Mouse (Mus musculus) A20 (cell line): ENCODE data around the gene Brca1.
"Not testable (repeated sequence)": the region's sequence is repeated elsewhere in the genome, so short reads cannot be mapped to it uniquely, and the experiment has no call there.

ENCODE experiments used
- DNase-seq: peaks from one replicate; pipeline ENCODE4 v3.0.0-alpha.2; 2011; ENCODE audit warnings: low read depth, low spot score

Gene Brca1

GRCm38 (mm10) chr11:101543533-101543932 lies 8.2 kb downstream of the Brca1 start:
- peak; percentile 71 for DNase-seq

DNA sequence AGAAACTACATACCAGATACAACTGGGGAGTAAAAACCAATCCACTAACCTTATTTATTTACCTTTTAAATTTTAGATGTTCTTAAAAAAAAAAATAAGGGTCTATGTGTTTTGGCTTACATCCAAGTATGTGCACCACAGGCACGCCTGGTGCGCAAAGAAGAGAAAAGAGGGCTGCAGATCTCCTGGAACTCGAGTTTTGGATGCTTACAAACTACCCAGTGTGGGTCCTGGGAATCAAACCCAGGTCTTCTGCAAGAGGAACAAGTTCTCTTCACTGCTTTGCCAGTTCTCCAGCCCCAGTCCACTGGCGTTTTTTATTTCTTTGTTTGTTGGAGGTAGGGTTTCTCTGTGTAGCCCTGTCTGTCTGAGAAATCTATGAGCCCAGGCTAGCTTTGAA lies 25.1 kb downstream of the Brca1 start:
- no peak for DNase-seq

DNA sequence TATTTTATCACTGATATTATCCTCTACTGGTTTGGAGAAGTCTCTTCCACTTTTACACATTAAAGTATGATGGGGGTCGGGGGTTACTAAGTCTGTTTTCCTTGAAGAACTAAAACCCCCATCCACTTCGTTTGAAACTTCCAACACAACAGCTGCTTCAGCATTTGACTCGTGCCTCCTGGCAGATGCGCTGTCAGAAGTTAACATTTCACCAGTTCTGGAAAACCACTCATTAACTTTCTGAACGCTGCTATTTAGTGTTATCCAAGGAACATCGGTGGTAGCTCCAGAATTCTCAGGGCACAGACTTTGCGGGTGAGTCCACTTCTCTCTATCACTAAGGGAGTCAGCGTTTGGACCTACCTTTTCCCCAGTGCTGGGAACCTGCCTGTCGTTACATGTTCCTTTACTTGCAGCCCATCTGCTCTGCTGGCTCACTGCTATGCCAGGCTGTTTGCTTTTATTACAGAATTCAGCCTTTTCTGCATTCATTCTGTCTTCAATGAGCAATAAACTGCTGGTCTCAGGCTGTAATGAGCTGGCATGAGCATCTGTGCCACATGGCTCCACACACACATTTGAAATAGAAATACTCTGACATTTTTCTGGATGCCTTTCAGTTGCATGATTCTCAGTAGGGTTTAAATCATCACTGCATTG lies 25.7 kb downstream of the Brca1 start:
- DNase-seq, result no peak

DNA sequence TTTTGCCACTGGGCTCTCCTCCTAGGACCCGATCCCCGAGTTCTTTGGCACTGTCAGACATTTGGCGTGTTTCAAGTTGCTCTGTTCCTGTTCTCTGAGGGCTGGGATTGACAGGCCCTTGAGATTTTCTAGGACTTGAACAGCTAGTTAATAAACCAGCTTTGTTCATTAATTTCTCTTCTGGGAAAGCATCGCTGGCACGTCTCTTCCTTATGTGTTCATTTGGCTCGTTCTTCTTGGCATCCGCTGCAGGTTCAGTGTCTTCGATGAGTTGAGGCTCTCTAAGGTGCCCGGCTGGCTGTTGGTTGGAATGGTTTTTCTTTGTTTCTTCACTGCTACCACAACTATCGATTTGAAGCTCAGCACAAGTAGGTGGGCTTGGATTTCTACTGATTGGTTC lies 26.7 kb downstream of the Brca1 start:
- no peak for DNase-seq

- DNase-seq, result no peak
These were observed 27.3 kb downstream of the Brca1 start for GRCm38 (mm10) chr11:101524446-101524845.

GRCm38 (mm10) chr11:101519364-101519763 lies 32.4 kb downstream of the Brca1 start:
- no peak for DNase-seq

DNA sequence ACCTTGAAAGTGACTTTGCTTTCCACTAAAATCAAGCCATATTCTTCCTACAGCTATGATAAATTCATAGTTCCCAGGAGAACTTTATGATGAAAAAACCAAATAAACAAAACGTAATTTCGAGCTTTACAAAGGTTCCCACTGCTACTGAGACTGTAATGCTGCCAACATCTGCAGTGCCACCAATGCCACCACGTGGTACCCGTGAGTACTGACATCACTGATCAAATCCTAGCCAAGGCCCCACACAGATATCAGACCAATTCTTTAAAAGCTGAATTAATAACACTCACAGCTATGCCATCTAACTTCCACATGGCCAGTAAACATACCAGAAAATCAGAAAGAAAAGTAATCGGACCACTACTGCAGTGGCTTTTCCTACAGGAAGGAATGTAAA lies 32.8 kb downstream of the Brca1 start:
- no peak for DNase-seq

GRCm38 (mm10) chr11:101507090-101507489 lies 44.7 kb downstream of the Brca1 start:
- DNase-seq, result no peak

- DNase-seq, result no peak
These were observed 45.4 kb downstream of the Brca1 start for GRCm38 (mm10) chr11:101506269-101506780.

- no peak for DNase-seq
These were observed 65.6 kb downstream of the Brca1 start for GRCm38 (mm10) chr11:101486126-101486525.

- no peak for DNase-seq
These were observed 66.2 kb downstream of the Brca1 start for GRCm38 (mm10) chr11:101485509-101486028.

DNA sequence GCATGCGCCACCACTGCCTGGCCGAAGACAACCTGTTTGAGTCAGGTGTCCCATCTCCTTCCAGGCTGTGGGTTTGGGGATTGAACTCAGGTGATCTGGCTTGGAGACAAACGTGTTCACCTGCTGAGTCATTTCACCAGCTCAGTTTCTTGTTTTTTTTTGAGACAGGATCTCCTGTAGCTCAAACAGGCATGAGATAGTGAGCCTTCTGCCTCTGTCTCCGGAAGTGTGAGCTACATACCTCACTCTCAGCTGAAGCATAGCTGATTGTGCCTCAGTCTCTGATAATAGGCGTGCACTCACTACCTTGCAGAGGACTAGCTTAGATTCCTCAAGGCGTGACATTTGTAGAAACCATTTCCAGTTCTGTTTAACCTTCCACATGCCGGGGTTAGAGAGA lies 66.9 kb downstream of the Brca1 start:
- DNase-seq, result no peak

- no peak for DNase-seq
These were observed 67.5 kb downstream of the Brca1 start for GRCm38 (mm10) chr11:101484245-101484644.

DNA sequence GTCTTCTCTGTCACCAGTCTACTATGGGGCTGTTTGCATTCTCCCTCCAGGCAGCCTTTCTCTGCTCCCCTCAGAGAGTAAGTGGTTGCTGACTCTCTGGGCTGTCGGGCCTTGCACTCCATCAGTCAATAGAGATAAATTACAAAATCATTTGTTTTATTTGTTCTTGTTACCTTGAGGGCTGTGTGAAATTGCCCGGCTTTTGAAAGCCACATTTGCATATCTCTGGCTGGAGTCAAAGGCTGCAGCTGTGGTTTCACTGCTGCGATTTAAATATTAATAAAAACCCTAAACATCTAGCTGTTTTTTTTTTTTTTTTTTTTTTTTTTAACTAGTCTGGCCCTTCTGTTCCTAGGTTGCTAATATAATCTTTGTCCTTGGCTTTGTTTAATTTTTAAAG lies 68.0 kb downstream of the Brca1 start:
- peak; percentile 29 for DNase-seq

DNA sequence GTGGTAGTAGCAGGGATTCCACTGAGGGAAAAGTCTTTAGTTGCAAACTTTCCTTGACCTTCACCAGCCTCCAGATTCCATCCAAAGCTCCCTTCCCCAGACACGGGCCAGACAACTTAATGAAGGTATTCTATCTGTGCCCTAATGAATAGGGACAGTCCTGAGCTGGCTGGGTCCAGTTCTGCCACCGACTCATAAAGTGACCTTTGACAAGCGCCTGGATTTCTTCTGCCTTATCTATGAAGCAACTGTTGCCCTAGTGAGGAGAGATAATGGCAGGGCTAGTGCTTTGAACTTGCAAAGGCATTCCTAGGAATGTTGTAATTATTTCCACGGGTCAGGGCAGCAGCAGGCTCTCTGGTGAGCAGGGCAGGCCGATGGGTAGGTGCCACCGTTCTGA lies 70.8 kb downstream of the Brca1 start:
- DNase-seq, result no peak

- DNase-seq, result no peak
These were observed 72.6 kb downstream of the Brca1 start for GRCm38 (mm10) chr11:101479171-101479635.

- no peak for DNase-seq
These were observed 74.1 kb downstream of the Brca1 start for GRCm38 (mm10) chr11:101477552-101478211.

DNA sequence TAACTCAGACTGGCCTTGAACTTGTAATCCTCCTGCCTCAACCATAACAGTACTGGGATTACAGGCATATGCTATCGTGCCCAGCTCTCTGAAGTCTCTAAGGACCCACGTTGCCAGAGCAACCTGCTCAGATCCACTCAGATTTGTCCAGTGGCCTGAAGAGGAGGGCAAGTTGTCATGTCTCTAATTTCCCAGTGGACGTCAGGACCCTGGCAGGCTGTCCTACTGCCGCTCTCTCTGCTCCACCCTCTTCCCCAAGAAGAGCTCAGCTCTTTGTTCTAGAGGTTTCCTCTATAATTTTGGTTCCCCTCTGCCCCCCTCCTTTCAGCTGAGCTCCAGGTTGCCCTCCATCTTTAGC lies 74.6 kb downstream of the Brca1 start:
- DNase-seq, result no peak

- not testable (repeated sequence) for DNase-seq
These were observed 75.4 kb downstream of the Brca1 start for GRCm38 (mm10) chr11:101476361-101476760.

DNA sequence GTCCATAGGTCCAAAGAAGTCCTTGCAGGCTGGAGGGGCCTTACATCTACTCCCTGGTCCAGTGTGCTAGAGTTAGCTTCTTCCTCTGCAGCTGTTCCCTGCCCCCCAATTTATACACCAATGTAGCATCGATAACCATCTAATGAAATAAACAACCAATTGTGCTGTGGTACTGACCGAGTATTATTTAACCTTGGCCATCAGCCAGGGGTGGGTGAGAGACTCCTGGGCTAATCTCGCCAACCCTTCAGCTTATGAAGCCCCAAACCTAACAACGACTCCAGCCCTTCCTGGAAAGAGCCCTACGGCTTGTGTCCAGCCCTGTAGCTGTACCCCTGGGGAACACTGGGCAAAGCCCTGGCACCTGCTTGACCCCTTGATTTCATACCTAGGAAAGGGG lies 77.5 kb downstream of the Brca1 start:
- no peak for DNase-seq

DNA sequence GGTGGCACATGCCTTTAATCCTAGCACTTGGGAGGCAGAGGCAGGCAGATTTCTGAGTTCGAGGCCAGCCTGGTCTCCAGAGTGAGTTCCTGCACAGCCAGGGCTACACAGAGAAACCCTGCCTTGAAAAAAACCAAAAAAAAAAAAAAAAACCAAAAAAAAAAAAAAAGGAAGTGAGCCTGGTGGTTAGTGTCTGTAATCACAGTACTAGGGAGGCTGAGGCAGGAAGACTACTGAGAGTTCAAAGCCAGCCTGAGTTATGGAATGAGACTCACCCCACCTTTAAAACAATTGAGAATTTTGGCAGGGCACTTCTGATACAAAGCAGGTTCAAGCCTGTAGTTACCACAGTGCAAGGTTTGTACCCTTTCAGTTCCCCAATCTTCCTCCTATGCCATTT lies 78.1 kb downstream of the Brca1 start:
- peak; percentile 36 for DNase-seq

DNA sequence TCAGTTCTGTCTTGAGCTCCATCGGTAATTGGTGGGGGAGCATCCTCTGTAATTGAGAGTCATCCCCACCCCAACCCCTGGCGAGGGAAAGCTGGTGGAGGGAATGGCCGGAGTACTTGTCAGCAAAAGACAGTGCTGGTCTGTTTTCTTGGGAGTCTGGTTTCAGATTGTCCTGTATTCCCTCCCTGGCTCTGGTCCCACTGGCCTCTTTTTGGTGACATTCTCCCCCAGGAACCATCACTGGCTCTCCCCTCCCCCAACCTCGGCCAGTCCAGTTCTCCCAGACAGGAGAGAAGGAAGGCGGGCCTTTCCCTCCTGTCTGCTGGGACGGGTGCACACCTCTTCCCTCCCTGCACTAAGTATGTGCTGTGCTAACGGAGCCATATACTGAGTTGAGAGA lies 79.4 kb downstream of the Brca1 start:
- no peak for DNase-seq

GRCm38 (mm10) chr11:101471926-101472325 lies 79.8 kb downstream of the Brca1 start:
- DNase-seq, result no peak
